Mouse (Mus musculus): ENCODE results near the gene Gm21637. TPM values are rescaled to one million over a fixed set of nuclear protein-coding genes. Genes with fewer than 3 reads are reported as not detected.
"Not testable (repeated sequence)": the region's sequence is repeated elsewhere in the genome, so short reads cannot be mapped to it uniquely, and the experiment has no call there.

Gm21637 gene
- not detected in 2 replicates for polyA plus RNA-seq (2016; fragmentation: Nextera tagmentation; extraction: Ambion mirVana)

DNA sequence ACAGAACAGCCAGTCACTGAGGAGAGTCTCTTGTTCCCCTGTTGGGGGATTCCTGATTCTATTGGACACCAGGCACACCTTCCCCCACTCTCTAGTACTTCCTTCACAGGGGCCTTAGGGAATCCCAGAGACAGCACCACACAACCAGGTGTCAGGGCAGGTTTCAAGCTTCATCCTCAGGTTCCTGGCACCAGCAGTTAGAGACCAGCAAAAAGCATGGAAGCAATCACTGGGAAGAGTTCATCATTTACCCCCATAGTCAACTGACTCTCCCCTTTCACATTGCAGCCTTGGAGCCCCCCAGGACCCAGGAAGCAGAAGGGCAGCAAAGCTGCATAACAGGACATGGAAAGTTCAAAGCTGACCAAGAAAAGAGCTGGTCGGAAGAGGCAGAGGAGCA lies at the start of gene Gm21637:
TSS of gene Gm21637 (plus strand) at position 301 of the 400 bp plus-strand sequence.
- H3K27me3 ChIP-seq (ENCODE audit: insufficient read depth, poor library complexity, severe bottlenecking); H3K9me3 ChIP-seq; H3K36me3 ChIP-seq; DNase-seq (ENCODE audit: low spot score); H3K4me3 ChIP-seq; H3K27ac ChIP-seq; H3K4me1 ChIP-seq (replicated peaks): not testable (repeated sequence)
- WGBS = no CpG with 5 or more reads among the region's 1 CpGs

Other genes with a start within 250 kb of the Gm21637 start
- not detected in 2 replicates for gene Btbd35f25, start 244.9 kb upstream of the Gm21637 start, polyA plus RNA-seq (2016; fragmentation: Nextera tagmentation; extraction: Ambion mirVana)
- not detected in 2 replicates for gene Btbd35f22, start 85.8 kb downstream of the Gm21637 start, polyA plus RNA-seq (2016; fragmentation: Nextera tagmentation; extraction: Ambion mirVana)

Data from hindbrain, embryonic 10.5 days (tissue).